8 mouse cellular contexts compared by ENCODE assay signal in the genomic region with DNA sequence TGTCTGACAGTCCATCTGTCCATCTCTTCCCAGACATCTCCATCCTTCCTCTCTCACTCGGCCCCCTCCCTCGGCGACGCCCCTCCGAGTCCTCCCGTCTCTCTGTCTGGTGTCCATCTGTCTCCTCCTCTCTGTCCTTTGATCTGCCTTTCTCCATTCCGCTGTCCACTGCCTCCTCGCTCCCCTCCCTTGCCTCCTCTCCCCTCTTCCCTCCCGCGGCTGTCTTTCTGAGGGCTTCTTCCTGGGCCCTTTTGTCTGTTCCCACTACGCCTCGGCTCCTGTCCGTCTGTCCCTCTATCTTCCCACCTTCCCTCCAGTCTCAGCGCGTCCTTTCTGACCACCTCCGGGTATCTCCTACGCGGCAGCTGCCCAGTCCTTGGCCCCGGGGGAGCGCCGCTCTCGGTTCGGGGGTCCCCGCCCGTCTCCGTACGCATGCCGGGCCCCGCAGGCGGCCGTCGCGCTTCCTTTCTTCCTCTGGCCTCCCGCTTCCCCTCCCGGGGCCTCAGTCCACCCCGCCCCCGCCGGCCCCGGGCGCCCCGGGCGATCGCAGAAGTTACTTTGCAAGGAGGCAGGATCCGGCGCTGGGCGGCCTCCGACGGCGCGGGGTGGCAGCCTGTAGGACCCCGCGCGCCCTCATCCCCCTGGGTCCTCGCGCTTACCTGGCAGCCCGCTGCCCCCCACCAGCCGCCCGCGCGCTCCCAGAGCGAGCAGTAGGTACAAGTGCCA. TPM values are rescaled to one million over a fixed set of nuclear protein-coding genes. Genes with fewer than 3 reads are reported as not detected.
DNase-seq lines count a peak whose midpoint lies in the region; ATAC-seq and TF ChIP-seq lines count a peak whose summit lies in the region.

No protein-coding gene starts in this region.

- H3K4me1 ChIP-seq in heart, embryonic 14.5 days (ENCODE audit: control insufficient read depth in 2 of 2, insufficient read depth in 2 of 2, low read length in 2 of 2), result peaks cover 0 to 9% of the 10 kb centered on the region in 2 experiments; a peak in 2 of 4 replicates
- peaks cover 11% of the 10 kb centered on the region; the same call in 1 of the 2 replicates for H3K4me1 ChIP-seq in limb, embryonic 14.5 days (ENCODE audit: control insufficient read depth, insufficient read depth, low read length)
- H3K4me1 ChIP-seq in neural tube, embryonic 13.5 days (replicated peaks), result peaks cover 31% of the 10 kb centered on the region

- no peaks in the 10 kb centered on the region for H3K36me3 ChIP-seq in heart, embryonic 14.5 days (ENCODE audit: control insufficient read depth, insufficient read depth, low read length)
- H3K36me3 ChIP-seq in limb, embryonic 14.5 days (ENCODE audit: control insufficient read depth, insufficient read depth, low read length), result no peaks in the 10 kb centered on the region
- peaks cover 13% of the 10 kb centered on the region for H3K36me3 ChIP-seq in neural tube, embryonic 13.5 days

- intact Hi-C loops in left cerebral cortex, adult 2 months (cut with DNase I), result loop anchor here (2.0 to 5.0 kb wide), 2 partner anchors 22 to 47 kb away; no protein-coding TSS in a partner anchor

- peak overlapping the region; percentile 66 for H3K27ac ChIP-seq in left cerebral cortex, adult 2 months
- H3K27ac ChIP-seq in heart, embryonic 14.5 days (replicated peaks in 1 of 2; ENCODE audit: control insufficient read depth in 1 of 2, insufficient read depth in 1 of 2, low read depth in 2 of 2, low read length in 2 of 2), result no peak overlapping the region
- H3K27ac ChIP-seq in limb, embryonic 14.5 days (replicated peaks; ENCODE audit: low read depth, low read length), result no peak overlapping the region
- H3K27ac ChIP-seq in neural tube, embryonic 13.5 days (replicated peaks), result peak overlapping the region; percentile 70

- peaks cover 60% of the 10 kb centered on the region for H3K27me3 ChIP-seq in heart, embryonic 14.5 days (ENCODE audit: control insufficient read depth, insufficient read depth, low read length)
- peaks cover 35% of the 10 kb centered on the region for H3K27me3 ChIP-seq in limb, embryonic 14.5 days (ENCODE audit: control insufficient read depth, insufficient read depth, low read length)
- peaks cover 37% of the 10 kb centered on the region; the same call in 1 of the 2 replicates for H3K27me3 ChIP-seq in neural tube, embryonic 13.5 days

- peak overlapping the region; percentile 96 for H3K4me2 ChIP-seq in heart, embryonic 14.5 days (ENCODE audit: low read length)
- peak overlapping the region; percentile 96 for H3K4me2 ChIP-seq in limb, embryonic 14.5 days (replicated peaks; ENCODE audit: low read depth, low read length, severe bottlenecking)
- peak overlapping the region; percentile 81 for H3K4me2 ChIP-seq in neural tube, embryonic 13.5 days

- WGBS in heart, embryonic 14.5 days, result under 1% methylated on average over 61 of the region's 61 CpGs
- WGBS in limb, embryonic 14.5 days, result 3% methylated on average over 53 of the region's 61 CpGs
- under 1% methylated on average over 61 of the region's 61 CpGs for WGBS in neural tube, embryonic 13.5 days

- DNase-seq in left cerebral cortex, adult 2 months (ENCODE audit: extremely low spot score in 1 of 2, low spot score in 2 of 2), result peak; percentile 15 to 25
- no peak for DNase-seq in left cerebral cortex, adult 9 months (ENCODE audit: low spot score in 2 of 2)
- peak; percentile 57 for DNase-seq in embryo, embryonic 10.5 days (ENCODE audit: low spot score)
- DNase-seq in limb, embryonic 14.5 days (ENCODE audit: low spot score), result no peak
- DNase-seq in spleen, postnatal 4 days (ENCODE audit: low spot score in 2 of 2), result no peak
- DNase-seq in thymus, adult 18-20 months, result no peak

- ATAC-seq in heart, embryonic 14.5 days (ENCODE audit: insufficient number of reproducible peaks, insufficient read depth, low FRiP score, low read depth), result no peak; the same call in 1 of the 2 replicates
- no peak; the same call in 1 of the 2 replicates for ATAC-seq in limb, embryonic 14.5 days (ENCODE audit: low FRiP score, low read depth)
- ATAC-seq in neural tube, embryonic 13.5 days (ENCODE audit: low read depth), result peak; percentile 58; the same call in 1 of the 2 replicates

- no peak for TF ChIP-seq CTCF in left cerebral cortex, adult 2 months (IDR thresholded peaks at IDR 0.05)

- peak overlapping the region; percentile 71 for H3K9ac ChIP-seq in heart, embryonic 14.5 days (ENCODE audit: low read length)
- peak overlapping the region; percentile 61 for H3K9ac ChIP-seq in limb, embryonic 14.5 days (ENCODE audit: low read depth, low read length, severe bottlenecking)
- peak overlapping the region; percentile 77 for H3K9ac ChIP-seq in neural tube, embryonic 13.5 days

- peak overlapping the region; percentile 82 for H3K4me3 ChIP-seq in left cerebral cortex, adult 2 months
- H3K4me3 ChIP-seq in heart, embryonic 14.5 days (ENCODE audit: control insufficient read depth in 1 of 2, insufficient read depth in 1 of 2, low read depth in 1 of 2, low read length in 2 of 2), result peak overlapping the region; percentile 60 to 61
- H3K4me3 ChIP-seq in limb, embryonic 14.5 days (replicated peaks; ENCODE audit: low read length), result peak overlapping the region; percentile 68
- H3K4me3 ChIP-seq in neural tube, embryonic 13.5 days, result peak overlapping the region; percentile 63

- H3K9me3 ChIP-seq in heart, embryonic 14.5 days (ENCODE audit: control insufficient read depth, low read length), result no peaks in the 10 kb centered on the region
- no peaks in the 10 kb centered on the region for H3K9me3 ChIP-seq in limb, embryonic 14.5 days (ENCODE audit: control insufficient read depth, low read length)
- no peaks in the 10 kb centered on the region for H3K9me3 ChIP-seq in neural tube, embryonic 13.5 days

- no peak for TF ChIP-seq POLR2A in limb, embryonic 14.5 days (IDR thresholded peaks at IDR 0.05; ENCODE audit: borderline replicate concordance, extremely low read depth, insufficient read depth, insufficient read length)

RNA-seq across cellular contexts. Expression of gene Scube1, which starts 0.5 kb away (rescaled TPM):
- total RNA-seq in left cerebral cortex, adult 2 months (2021), result 10 to 100 TPM; 72.2 to 74.2 TPM
- 6.3 and 7.4 TPM in 2 replicates for polyA plus RNA-seq in heart, embryonic 14.5 days (2014; fragmentation: Nextera tagmentation; extraction: Ambion mirVana)
- polyA plus RNA-seq in limb, embryonic 14.5 days (2012; rRNA removed), result 31.2 and 40.8 TPM in 2 replicates
- 13.9 and 15.9 TPM in 2 replicates for polyA plus RNA-seq in limb, embryonic 14.5 days (2014; fragmentation: Nextera tagmentation; extraction: Ambion mirVana)
- polyA plus RNA-seq in neural tube, embryonic 13.5 days (2015; fragmentation: Nextera tagmentation; extraction: Ambion mirVana), result 18.1 and 19.2 TPM in 2 replicates

RNA-seq across cellular contexts. Expression of gene Mpped1, which starts 54.9 kb away (rescaled TPM):
- total RNA-seq in left cerebral cortex, adult 2 months (2021), result 100 to 1,000 TPM; 201 to 208 TPM
- not detected in 2 replicates for polyA plus RNA-seq in heart, embryonic 14.5 days (2014; fragmentation: Nextera tagmentation; extraction: Ambion mirVana)
- 8.6 and 11.8 TPM in 2 replicates for polyA plus RNA-seq in limb, embryonic 14.5 days (2012; rRNA removed)
- 9.2 and 9.7 TPM in 2 replicates for polyA plus RNA-seq in limb, embryonic 14.5 days (2014; fragmentation: Nextera tagmentation; extraction: Ambion mirVana)
- polyA plus RNA-seq in neural tube, embryonic 13.5 days (2015; fragmentation: Nextera tagmentation; extraction: Ambion mirVana), result 13.3 and 16.7 TPM in 2 replicates

Comparison
In these comparisons a context has a peak if more than half of its experiments do, and no peak if none do; other contexts are left out.
1. DNase-seq: peak in left cerebral cortex, adult 2 months (2 of 2) and embryo, embryonic 10.5 days (single experiment); none in left cerebral cortex, adult 9 months (0 of 2), limb, embryonic 14.5 days (single experiment), spleen, postnatal 4 days (0 of 2) and thymus, adult 18-20 months (0 of 2).
2. H3K27ac ChIP-seq: peak in left cerebral cortex, adult 2 months (single experiment) and neural tube, embryonic 13.5 days (single experiment); none in heart, embryonic 14.5 days (0 of 2) and limb, embryonic 14.5 days (single experiment).
3. Peak in every context shown above with its lines, with median percentiles within 50 percentile points of each other: H3K4me3 ChIP-seq, H3K4me2 ChIP-seq and H3K9ac ChIP-seq.